Mouse (Mus musculus): ENCODE data around the gene Fam174b.

DNA sequence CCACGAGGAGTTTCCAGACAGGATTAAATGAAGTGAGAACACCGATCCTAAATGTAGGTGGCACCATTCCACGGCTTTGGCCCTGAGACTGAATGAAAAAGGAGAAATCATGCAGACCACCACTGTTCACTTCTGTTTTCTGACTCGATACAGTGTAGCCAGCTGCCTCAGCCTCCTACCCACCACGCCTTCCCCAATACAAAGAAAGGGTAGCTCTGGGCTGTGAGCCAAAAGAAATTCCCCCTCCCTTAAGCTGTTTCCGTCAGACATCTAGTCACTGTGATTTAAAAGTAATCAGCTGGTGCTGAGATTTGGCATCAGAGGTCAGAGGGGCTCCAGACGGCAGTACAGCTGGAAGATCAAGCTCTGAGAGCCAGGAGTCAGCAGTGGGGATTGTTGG, 10.2 kb upstream of the Fam174b start:
- TF ChIP-seq CTCF (IDR thresholded peaks at IDR 0.05) (no peak), EP300 (IDR thresholded peaks at IDR 0.05) (no peak)

All from lung, postnatal 0 days (tissue).